Mouse (Mus musculus) fat pad, adult 2 months (tissue): ENCODE data around the gene Gm15517.
"Not testable (repeated sequence)": the region's sequence is repeated elsewhere in the genome, so short reads cannot be mapped to it uniquely, and the experiment has no call there.

ENCODE experiments used
- DNase-seq: peaks from one replicate; pipeline ENCODE4 v3.0.0-alpha.2; 2011; ENCODE audit warnings: low read depth, low spot score; ENCODE audit errors: extremely low read depth

The Gm15517 gene

GRCm38 (mm10) chr7:44261147-44261546 lies at the start of gene Gm15517:
Gene Gm15517 (plus strand): TSS chr7:44261447.
- DNase-seq = no peak

- DNase-seq = no peak
Measured at GRCm38 (mm10) chr7:44215645-44216044, 45.6 kb upstream of the Gm15517 start, which contains the start of gene Klk1b5. Gene Klk1b5 (plus strand): TSS chr7:44215945.

GRCm38 (mm10) chr7:44221601-44222000 lies 39.6 kb upstream of the Gm15517 start:
- not testable (repeated sequence) for DNase-seq

- not testable (repeated sequence) for DNase-seq
Measured at GRCm38 (mm10) chr7:44222335-44222734, 38.9 kb upstream of the Gm15517 start.

- DNase-seq = no peak
Measured at GRCm38 (mm10) chr7:44225076-44225475, 36.2 kb upstream of the Gm15517 start, which contains the start of gene Klk1. Gene Klk1 (plus strand): TSS chr7:44225360.

GRCm38 (mm10) chr7:44235909-44236308 lies 25.3 kb upstream of the Gm15517 start, which contains the start of gene Gm36864:
Gene Gm36864 (plus strand): TSS chr7:44236177.
- no peak for DNase-seq

GRCm38 (mm10) chr7:44239913-44240312 lies 21.3 kb upstream of the Gm15517 start:
- no peak for DNase-seq

- no peak for DNase-seq
Measured at GRCm38 (mm10) chr7:44240712-44241111, 20.5 kb upstream of the Gm15517 start.

- no peak for DNase-seq
Measured at GRCm38 (mm10) chr7:44241163-44241562, 20.1 kb upstream of the Gm15517 start.

GRCm38 (mm10) chr7:44244080-44244479 lies 17.2 kb upstream of the Gm15517 start:
- DNase-seq = no peak

- DNase-seq = peak; percentile 25
Measured at GRCm38 (mm10) chr7:44246055-44246983, 14.9 kb upstream of the Gm15517 start, which contains the start of the genes 1700028J19Rik and 2410002F23Rik. Gene 1700028J19Rik (minus strand): TSS chr7:44246695. Gene 2410002F23Rik (plus strand): TSS chr7:44246722.

- no peak for DNase-seq
Measured at GRCm38 (mm10) chr7:44246984-44247470, 14.2 kb upstream of the Gm15517 start.

- DNase-seq = no peak
Measured at GRCm38 (mm10) chr7:44247971-44248370, 13.3 kb upstream of the Gm15517 start.

GRCm38 (mm10) chr7:44249248-44249647 lies 12.0 kb upstream of the Gm15517 start:
- DNase-seq = no peak

GRCm38 (mm10) chr7:44250732-44251275 lies 10.4 kb upstream of the Gm15517 start:
- not testable (repeated sequence) for DNase-seq

GRCm38 (mm10) chr7:44253023-44253616 lies 8.1 kb upstream of the Gm15517 start:
- no peak for DNase-seq

GRCm38 (mm10) chr7:44254930-44255329 lies 6.3 kb upstream of the Gm15517 start:
- DNase-seq = no peak

- no peak for DNase-seq
Measured at GRCm38 (mm10) chr7:44257278-44257677, 4.0 kb upstream of the Gm15517 start, which contains the start of gene Acp4. Gene Acp4 (minus strand): TSS chr7:44257378.

- DNase-seq = no peak
Measured at GRCm38 (mm10) chr7:44260410-44260809, 837 bp upstream of the Gm15517 start.

- peak; percentile 40 for DNase-seq
Measured at GRCm38 (mm10) chr7:44262791-44263643, 1.8 kb downstream of the Gm15517 start.
